Mouse (Mus musculus): ENCODE data around the gene Slc26a10.

Slc26a10 gene

GRCm38 (mm10) chr10:127126579-127126978, 53.9 kb downstream of the Slc26a10 start:
- no peak for DNase-seq

DNA sequence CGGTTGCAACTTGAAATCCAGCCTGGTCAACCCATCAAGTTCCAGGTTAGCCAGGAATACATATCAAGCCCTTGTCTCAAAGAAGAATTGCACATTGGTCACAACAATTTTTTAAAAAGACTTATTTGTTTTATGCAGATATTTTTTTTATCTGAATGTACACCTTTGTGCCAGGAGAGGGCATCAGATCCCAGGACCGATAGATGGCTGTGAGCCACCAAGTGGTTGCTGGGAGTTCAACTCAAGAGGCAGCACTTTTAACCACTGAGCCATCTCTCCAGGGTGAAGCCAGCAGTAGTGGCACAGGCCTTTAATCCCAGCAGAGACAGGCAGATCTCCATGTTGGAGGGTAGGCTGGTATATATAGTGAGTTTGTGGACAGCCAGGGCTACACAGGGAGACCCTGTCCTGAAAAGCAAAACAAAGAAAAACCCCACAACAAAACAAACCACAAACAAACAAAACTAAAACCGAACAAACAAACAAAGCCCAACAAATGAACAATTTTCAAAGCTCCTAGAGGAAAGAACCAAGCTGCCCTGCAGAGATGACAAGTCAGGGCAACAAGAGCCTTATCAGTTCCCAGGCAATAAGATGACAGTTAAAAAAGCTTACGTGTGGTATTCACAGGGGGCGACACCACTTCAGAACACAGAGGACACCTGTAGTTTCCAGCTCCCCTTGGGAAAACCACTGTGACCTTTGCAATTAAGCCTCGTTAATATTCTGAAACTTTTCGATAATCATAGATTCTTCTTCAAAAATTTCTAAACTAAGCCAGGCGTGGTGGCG, 55.0 kb downstream of the Slc26a10 start:
- DNase-seq: peak; percentile 43

GRCm38 (mm10) chr10:127123436-127123805, 57.0 kb downstream of the Slc26a10 start:
- DNase-seq: peak; percentile 46

DNA sequence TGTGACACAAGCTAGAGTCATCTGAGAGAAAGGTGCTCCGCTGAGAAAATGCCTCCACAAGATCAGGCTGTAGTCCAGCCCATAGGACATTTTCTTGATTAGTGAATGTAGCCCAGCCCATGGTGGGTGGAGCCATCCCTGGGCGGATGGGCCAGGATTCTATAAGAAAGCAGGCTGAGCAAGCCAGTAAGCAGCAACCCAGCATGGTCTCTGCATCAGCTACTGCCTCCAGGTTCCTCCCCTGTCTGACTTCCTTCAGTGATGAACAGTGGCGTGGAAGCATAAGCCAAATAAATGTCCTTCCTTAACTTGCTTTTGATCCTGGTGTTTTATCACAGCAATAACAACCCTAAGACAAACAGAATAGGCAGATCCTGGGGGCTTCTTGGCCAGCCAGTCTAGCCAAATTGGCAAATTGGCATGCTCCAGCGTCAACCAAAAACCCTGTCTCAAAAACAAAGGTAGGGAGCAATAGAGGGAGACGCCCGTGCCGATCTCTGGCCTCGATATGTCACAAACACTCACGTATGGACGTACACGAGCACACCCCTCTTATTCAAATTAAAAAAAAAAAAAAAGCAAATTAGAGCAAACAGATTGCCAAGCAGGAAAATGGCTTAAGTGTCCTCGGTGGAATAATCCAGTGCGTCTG, 57.5 kb downstream of the Slc26a10 start:
- DNase-seq: peak; percentile 24

DNA sequence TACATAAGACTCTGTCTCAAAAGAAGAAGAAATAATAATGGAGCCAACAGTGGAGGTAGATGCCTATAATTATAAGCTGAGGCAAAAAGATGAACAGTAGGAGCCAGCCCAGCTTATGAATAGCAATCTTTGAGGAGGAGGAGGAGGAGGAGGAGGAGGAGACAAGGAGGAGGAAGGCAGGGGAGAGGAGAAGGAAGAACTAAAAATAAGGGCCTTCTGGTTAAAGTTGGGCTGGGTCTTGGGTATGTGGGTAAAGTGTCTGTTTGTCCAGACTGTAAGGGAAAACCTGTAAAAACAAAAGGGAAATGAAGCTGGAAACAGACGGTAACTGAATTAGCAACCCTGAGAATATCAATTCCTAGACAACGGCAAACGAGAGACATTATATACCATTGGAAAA, 58.4 kb downstream of the Slc26a10 start:
- DNase-seq: no peak
